Mouse (Mus musculus): ENCODE data around the gene Rtn4rl1. TPM values are rescaled to one million over a fixed set of nuclear protein-coding genes. Genes with fewer than 3 reads are reported as not detected.
A peak's percentile ranks its signal among the peaks of the same experiment; 100 is the strongest.

Rtn4rl1 gene
- total and polyA plus RNA-seq, 3 experiments, result 7.5 to 9.4 (median 8.4) TPM

- intact Hi-C loops (cut with DNase I), result no loop called here
- TF ChIP-seq POLR2A (IDR thresholded peaks at IDR 0.05; ENCODE audit: insufficient read depth, low read depth, low read length) (no peak), EP300 (IDR thresholded peaks at IDR 0.05; ENCODE audit: insufficient read depth, low read depth, low read length) (no peak), CTCF (IDR thresholded peaks at IDR 0.05) (no peak)
- H3K36me3 ChIP-seq (ENCODE audit: control insufficient read depth, insufficient read depth, low read length), result no peaks in the 10 kb centered on the region
- no peak overlapping the region for H3K9ac ChIP-seq (ENCODE audit: low read depth, low read length)
- peaks cover under 1% of the 10 kb centered on the region for H3K4me1 ChIP-seq (ENCODE audit: control insufficient read depth, insufficient read depth, low read length)
- DNase-seq, result no peak
- no peak overlapping the region for H3K27ac ChIP-seq
- 31% methylated on average over 4 of the region's 4 CpGs for WGBS
- H3K79me2 ChIP-seq (replicated peaks; ENCODE audit: control insufficient read depth, insufficient read depth, low read length), result no peaks in the 10 kb centered on the region
- no peak overlapping the region for H3K4me3 ChIP-seq
- H3K27me3 ChIP-seq (ENCODE audit: control insufficient read depth, insufficient read depth, low read length), result no peaks in the 10 kb centered on the region
Measured at GRCm38 (mm10) chr11:75285893-75286467, 92.4 kb downstream of the Rtn4rl1 start.

- WGBS, result over 99% methylated on average over 4 of the region's 4 CpGs
- H3K4me3 ChIP-seq, result no peak overlapping the region
- no peaks in the 10 kb centered on the region for H3K36me3 ChIP-seq (ENCODE audit: control insufficient read depth, insufficient read depth, low read length)
- no peak overlapping the region for H3K27ac ChIP-seq
- DNase-seq, result no peak
- no peaks in the 10 kb centered on the region for H3K27me3 ChIP-seq (ENCODE audit: control insufficient read depth, insufficient read depth, low read length)
- H3K4me1 ChIP-seq (ENCODE audit: control insufficient read depth, insufficient read depth, low read length), result no peaks in the 10 kb centered on the region; the same call in none of the 2 replicates
- TF ChIP-seq POLR2A (IDR thresholded peaks at IDR 0.05; ENCODE audit: insufficient read depth, low read depth, low read length) (no peak), EP300 (IDR thresholded peaks at IDR 0.05; ENCODE audit: insufficient read depth, low read depth, low read length) (no peak), CTCF (IDR thresholded peaks at IDR 0.05) (no peak)
- no peak overlapping the region for H3K9ac ChIP-seq (ENCODE audit: low read depth, low read length)
- no peaks in the 10 kb centered on the region for H3K79me2 ChIP-seq (replicated peaks; ENCODE audit: control insufficient read depth, insufficient read depth, low read length)
- intact Hi-C loops (cut with DNase I), result no loop called here
Measured at GRCm38 (mm10) chr11:75286868-75287267, 93.3 kb downstream of the Rtn4rl1 start.

DNA sequence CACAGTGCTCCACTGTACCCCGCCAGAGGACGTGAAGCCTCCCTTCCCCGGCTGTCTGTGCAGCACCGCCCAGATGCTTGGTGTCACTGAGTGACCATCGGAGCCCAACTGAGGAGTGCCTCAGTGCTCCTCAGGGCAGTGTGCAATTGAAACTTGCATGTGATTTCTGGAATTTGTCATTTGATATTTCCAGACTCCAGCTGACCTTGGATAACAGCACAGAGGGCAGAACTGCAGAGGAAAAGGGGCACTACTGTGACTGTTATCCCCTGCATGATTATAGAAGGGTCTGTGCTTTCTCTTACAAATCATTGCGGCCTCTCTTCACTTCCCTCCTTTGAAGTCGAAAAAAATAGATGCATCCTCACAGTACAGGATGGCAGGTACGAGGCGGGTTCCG lies 94.4 kb downstream of the Rtn4rl1 start:
- Histone ChIP-seq H3K4me1 (ENCODE audit: control insufficient read depth, insufficient read depth, low read length) (no peaks in the 10 kb centered on the region; the same call in 1 of the 2 replicates), H3K27me3 (ENCODE audit: control insufficient read depth, insufficient read depth, low read length) (no peaks in the 10 kb centered on the region), H3K27ac (no peak overlapping the region), H3K79me2 (replicated peaks; ENCODE audit: control insufficient read depth, insufficient read depth, low read length) (no peaks in the 10 kb centered on the region), H3K36me3 (ENCODE audit: control insufficient read depth, insufficient read depth, low read length) (no peaks in the 10 kb centered on the region), H3K9ac (ENCODE audit: low read depth, low read length) (no peak overlapping the region), H3K4me3 (no peak overlapping the region)
- intact Hi-C loops (cut with DNase I), result no loop called here
- DNase-seq, result no peak
- TF ChIP-seq POLR2A (IDR thresholded peaks at IDR 0.05; ENCODE audit: insufficient read depth, low read depth, low read length) (no peak), EP300 (IDR thresholded peaks at IDR 0.05; ENCODE audit: insufficient read depth, low read depth, low read length) (no peak), CTCF (IDR thresholded peaks at IDR 0.05) (no peak)
- 64% methylated on average over 10 of the region's 10 CpGs for WGBS

GRCm38 (mm10) chr11:75288517-75288916 lies 94.9 kb downstream of the Rtn4rl1 start:
- TF ChIP-seq CTCF (IDR thresholded peaks at IDR 0.05) (no peak), EP300 (IDR thresholded peaks at IDR 0.05; ENCODE audit: insufficient read depth, low read depth, low read length) (no peak), POLR2A (IDR thresholded peaks at IDR 0.05; ENCODE audit: insufficient read depth, low read depth, low read length) (no peak)
- Histone ChIP-seq H3K36me3 (ENCODE audit: control insufficient read depth, insufficient read depth, low read length) (no peaks in the 10 kb centered on the region), H3K4me3 (no peak overlapping the region), H3K79me2 (replicated peaks; ENCODE audit: control insufficient read depth, insufficient read depth, low read length) (no peaks in the 10 kb centered on the region), H3K27ac (no peak overlapping the region), H3K4me1 (ENCODE audit: control insufficient read depth, insufficient read depth, low read length) (no peaks in the 10 kb centered on the region; the same call in 1 of the 2 replicates), H3K9ac (ENCODE audit: low read depth, low read length) (no peak overlapping the region), H3K27me3 (ENCODE audit: control insufficient read depth, insufficient read depth, low read length) (no peaks in the 10 kb centered on the region)
- WGBS, result 73% methylated on average over 8 of the region's 8 CpGs
- no peak for DNase-seq
- intact Hi-C loops (cut with DNase I), result no loop called here

DNA sequence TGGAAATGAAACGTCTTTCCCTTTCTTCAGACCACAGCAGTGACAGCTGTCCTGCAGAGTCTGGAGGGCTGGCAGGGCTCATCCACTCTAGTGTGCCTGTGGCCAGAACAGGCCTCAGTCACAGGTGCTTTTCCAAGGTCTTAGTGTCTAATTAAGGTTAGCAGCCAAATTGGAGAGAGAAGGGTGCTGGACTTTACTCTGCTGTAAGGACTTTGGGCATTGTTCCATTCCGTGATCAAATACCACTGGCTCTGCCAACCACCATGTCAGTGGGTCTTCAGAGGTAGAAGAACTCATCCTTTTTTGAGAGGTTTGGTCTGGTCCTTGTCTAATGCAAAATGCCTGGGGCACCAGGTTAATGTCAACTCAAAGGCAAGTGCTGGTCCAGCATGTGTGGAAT lies 95.5 kb downstream of the Rtn4rl1 start:
- Histone ChIP-seq H3K4me3 (no peak overlapping the region), H3K4me1 (ENCODE audit: control insufficient read depth, insufficient read depth, low read length) (peaks cover 2% of the 10 kb centered on the region; the same call in 1 of the 2 replicates), H3K9ac (ENCODE audit: low read depth, low read length) (no peak overlapping the region), H3K27ac (no peak overlapping the region), H3K79me2 (replicated peaks; ENCODE audit: control insufficient read depth, insufficient read depth, low read length) (no peaks in the 10 kb centered on the region), H3K27me3 (ENCODE audit: control insufficient read depth, insufficient read depth, low read length) (no peaks in the 10 kb centered on the region), H3K36me3 (ENCODE audit: control insufficient read depth, insufficient read depth, low read length) (no peaks in the 10 kb centered on the region)
- 56% methylated on average over 2 of the region's 2 CpGs for WGBS
- no peak for TF ChIP-seq CTCF (IDR thresholded peaks at IDR 0.05)
- TF ChIP-seq POLR2A (IDR thresholded peaks at IDR 0.05; ENCODE audit: insufficient read depth, low read depth, low read length), result no peak
- TF ChIP-seq EP300 (IDR thresholded peaks at IDR 0.05; ENCODE audit: insufficient read depth, low read depth, low read length), result no peak
- intact Hi-C loops (cut with DNase I), result no loop called here
- no peak for DNase-seq

- DNase-seq, result peak; percentile 82 to 87
- Histone ChIP-seq H3K4me3 (no peak overlapping the region), H3K4me1 (ENCODE audit: control insufficient read depth, insufficient read depth, low read length) (peaks cover 2% of the 10 kb centered on the region; the same call in 1 of the 2 replicates), H3K27ac (peak overlapping the region; percentile 48; the same call in 1 of the 2 replicates), H3K27me3 (ENCODE audit: control insufficient read depth, insufficient read depth, low read length) (no peaks in the 10 kb centered on the region), H3K79me2 (replicated peaks; ENCODE audit: control insufficient read depth, insufficient read depth, low read length) (no peaks in the 10 kb centered on the region), H3K36me3 (ENCODE audit: control insufficient read depth, insufficient read depth, low read length) (no peaks in the 10 kb centered on the region), H3K9ac (ENCODE audit: low read depth, low read length) (peak overlapping the region; percentile 30; the same call in 1 of the 2 replicates)
- TF ChIP-seq EP300 (IDR thresholded peaks at IDR 0.05; ENCODE audit: insufficient read depth, low read depth, low read length) (0 out of 2 replicates have a peak, but pooled peaks have one; percentile 56), CTCF (IDR thresholded peaks at IDR 0.05) (no peak; the same call in 1 of the 2 replicates), POLR2A (IDR thresholded peaks at IDR 0.05; ENCODE audit: insufficient read depth, low read depth, low read length) (0 out of 2 replicates have a peak, but pooled peaks have one; percentile 20)
- WGBS, result 14% methylated on average over 6 of the region's 6 CpGs
- intact Hi-C loops (cut with DNase I), result loop anchor here (1.0 to 2.0 kb wide), 4 partner anchors 36 to 344 kb away; partner anchors contain the start of gene Ovca2
Measured at GRCm38 (mm10) chr11:75290566-75291271, 97.1 kb downstream of the Rtn4rl1 start.

All from heart, adult 2 months (tissue).